Mouse (Mus musculus) heart, postnatal 10 days (tissue): ENCODE measurements at regions not wholly inside any gene's neighbourhood (a gene's known extent, or its start where the extent isn't known, plus 50 kb on each side); places are given as distances from the start of the nearest gene placed in this dataset.

Source experiments
- DNase-seq, 2 experiments: peaks; one replicate each; pipeline ENCODE4 v3.0.0; 2021
- intact Hi-C: fragments of 180-260 bp; cut with DNase I; formaldehyde crosslinking; loops from one replicate; pipeline ENCODE4 v1.15.1; 2025

- intact Hi-C loops = no loop called here
- DNase-seq = no peak
These were observed 100.8 kb downstream of the Tm2d1 start for GRCm38 (mm10) chr4:98282275-98282674.

GRCm38 (mm10) chr4:98258336-98258735 lies 124.8 kb downstream of the Tm2d1 start:
- intact Hi-C loops = no loop called here
- no peak for DNase-seq

- DNase-seq = peak; percentile 28 to 43
- intact Hi-C loops = no loop called here
These were observed 125.4 kb downstream of the Tm2d1 start for GRCm38 (mm10) chr4:98257711-98258110.

- intact Hi-C loops = no loop called here
- peak in 1 of 2 experiments; percentile 25 for DNase-seq
These were observed 128.0 kb downstream of the Tm2d1 start for GRCm38 (mm10) chr4:98254856-98255853.

GRCm38 (mm10) chr4:98243941-98244929 lies 138.9 kb downstream of the Tm2d1 start:
- intact Hi-C loops = loop anchor here (5.0 to 10.0 kb wide), 2 partner anchors 73 to 479 kb away; no protein-coding TSS in a partner anchor
- DNase-seq = peak; percentile 40 to 44

GRCm38 (mm10) chr4:98243502-98243901 lies 139.6 kb downstream of the Tm2d1 start:
- peak; percentile 41 to 59 for DNase-seq

GRCm38 (mm10) chr4:98241921-98242320 lies 141.2 kb downstream of the Tm2d1 start:
- no peak for DNase-seq
- intact Hi-C loops = loop anchor here (5.0 to 10.0 kb wide), 2 partner anchors 75 to 477 kb away; no protein-coding TSS in a partner anchor

More at GRCm38 (mm10) chr4:98243502-98243901, 139.6 kb downstream of the Tm2d1 start:
- intact Hi-C loops = loop anchor here (5.0 to 10.0 kb wide), 2 partner anchors 74 to 479 kb away; no protein-coding TSS in a partner anchor

- intact Hi-C loops = loop anchor here (5.0 to 10.0 kb wide), 2 partner anchors 77 to 475 kb away; no protein-coding TSS in a partner anchor
- no peak for DNase-seq
These were observed 142.8 kb downstream of the Tm2d1 start for GRCm38 (mm10) chr4:98240289-98240688.

- intact Hi-C loops = no loop called here
- DNase-seq = no peak
These were observed 145.0 kb downstream of the Tm2d1 start for GRCm38 (mm10) chr4:98238075-98238474.

GRCm38 (mm10) chr4:98237475-98237874 lies 145.6 kb downstream of the Tm2d1 start:
- intact Hi-C loops = no loop called here
- DNase-seq = no peak

GRCm38 (mm10) chr4:98236006-98236783 lies 146.9 kb downstream of the Tm2d1 start:
- no peak for DNase-seq
- intact Hi-C loops = no loop called here

- intact Hi-C loops = no loop called here
- DNase-seq = no peak
These were observed 154.9 kb downstream of the Tm2d1 start for GRCm38 (mm10) chr4:98228193-98228592.

- no peak for DNase-seq
- intact Hi-C loops = no loop called here
These were observed 158.7 kb downstream of the Tm2d1 start for GRCm38 (mm10) chr4:98224366-98224765.

GRCm38 (mm10) chr4:98223429-98223828 lies 159.7 kb downstream of the Tm2d1 start:
- intact Hi-C loops = no loop called here
- no peak for DNase-seq

- peak; percentile 25 to 32 for DNase-seq
- intact Hi-C loops = no loop called here
These were observed 161.5 kb downstream of the Tm2d1 start for GRCm38 (mm10) chr4:98221566-98221965.

- intact Hi-C loops = no loop called here
- DNase-seq = no peak
These were observed 167.9 kb downstream of the Tm2d1 start for GRCm38 (mm10) chr4:98215218-98215617.

- no peak for DNase-seq
- intact Hi-C loops = no loop called here
These were observed 175.7 kb downstream of the Tm2d1 start for GRCm38 (mm10) chr4:98207446-98207845.

- intact Hi-C loops = no loop called here
These were observed 176.7 kb downstream of the Tm2d1 start for GRCm38 (mm10) chr4:98206245-98206970.

GRCm38 (mm10) chr4:98203129-98203528 lies 180.0 kb downstream of the Tm2d1 start:
- peak in 1 of 2 experiments; percentile 32 for DNase-seq
- intact Hi-C loops = loop anchor here (5.0 kb wide), 1 partner anchor 451 kb away; no protein-coding TSS in a partner anchor

More at GRCm38 (mm10) chr4:98206245-98206970, 176.7 kb downstream of the Tm2d1 start:
- DNase-seq = no peak
